Mouse (Mus musculus): ENCODE data around the gene Olfr56.

Olfr56 gene

DNA sequence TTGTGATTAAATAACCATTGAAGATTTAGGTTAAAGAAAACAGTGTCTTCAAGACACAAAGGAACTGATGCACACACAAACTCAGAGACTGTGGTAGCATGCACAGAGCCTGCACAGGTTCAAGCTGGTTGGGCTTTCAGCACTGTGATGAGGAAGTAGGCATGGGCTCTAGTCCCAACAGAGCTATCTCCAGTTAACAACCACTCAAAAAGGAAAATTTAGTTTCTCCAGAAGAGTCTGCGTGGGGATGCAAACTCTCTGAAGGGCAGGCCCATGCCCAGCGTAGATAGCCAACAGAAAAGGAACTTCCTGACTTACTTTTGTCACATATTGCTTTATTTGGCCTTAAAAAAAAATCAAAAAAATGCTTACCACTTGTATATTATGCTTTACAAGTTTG lies 114.1 kb downstream of the Olfr56 start:
- no peak for DNase-seq

DNA sequence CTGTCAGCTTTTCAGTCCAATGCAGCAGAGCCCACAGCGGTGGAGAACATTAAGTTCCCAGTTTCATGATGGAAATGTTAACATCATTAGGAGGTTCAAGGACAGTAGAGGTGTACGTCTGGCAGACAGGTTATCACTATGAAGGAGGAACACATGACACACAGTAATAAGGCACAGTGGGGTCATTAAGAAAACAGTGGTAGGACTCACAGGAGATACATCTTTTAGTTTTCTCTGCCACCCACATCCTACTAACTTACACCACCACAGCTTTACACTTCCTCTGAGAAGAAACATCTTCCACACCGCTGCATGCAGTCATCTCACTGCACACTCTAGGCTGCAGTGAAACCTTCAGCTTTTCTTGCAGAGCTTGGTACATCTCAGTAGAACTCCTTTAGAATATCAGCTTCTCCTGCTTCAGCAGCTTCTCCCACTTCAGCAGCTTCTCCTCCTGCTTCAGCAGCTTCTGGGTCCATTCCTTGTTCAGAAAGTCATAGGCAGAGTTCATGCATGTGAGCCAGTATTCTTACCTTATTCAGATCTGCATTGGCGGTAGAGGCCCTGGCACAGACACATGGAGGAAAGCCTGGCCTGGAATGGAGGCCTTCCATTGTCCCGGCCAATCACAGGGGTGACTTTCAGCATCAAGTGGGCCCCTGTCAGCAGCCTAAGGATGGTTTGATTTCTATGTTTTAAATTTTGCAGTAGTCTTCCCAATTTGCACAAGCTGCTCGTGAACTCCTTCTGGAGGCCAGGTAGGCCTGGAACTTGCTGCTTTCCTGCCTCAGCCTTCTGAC lies 115.4 kb downstream of the Olfr56 start:
- DNase-seq = no peak

DNA sequence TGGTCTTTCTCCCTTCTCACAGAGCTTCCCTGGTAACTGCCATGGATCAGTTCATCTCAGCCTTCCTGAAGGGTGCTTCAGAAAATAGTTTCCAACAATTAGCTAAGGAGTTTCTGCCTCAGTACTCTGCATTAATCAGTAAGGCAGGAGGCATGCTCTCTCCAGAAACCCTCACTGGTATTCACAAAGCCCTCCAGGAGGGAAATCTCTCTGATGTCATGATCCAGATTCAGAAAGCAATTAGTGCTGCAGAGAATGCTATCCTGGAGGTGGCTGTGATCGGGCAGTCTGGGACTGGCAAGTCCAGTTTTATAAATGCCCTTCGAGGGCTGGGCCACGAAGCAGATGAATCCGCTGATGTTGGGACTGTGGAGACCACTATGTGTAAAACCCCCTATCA lies 116.7 kb downstream of the Olfr56 start:
- DNase-seq = no peak

DNA sequence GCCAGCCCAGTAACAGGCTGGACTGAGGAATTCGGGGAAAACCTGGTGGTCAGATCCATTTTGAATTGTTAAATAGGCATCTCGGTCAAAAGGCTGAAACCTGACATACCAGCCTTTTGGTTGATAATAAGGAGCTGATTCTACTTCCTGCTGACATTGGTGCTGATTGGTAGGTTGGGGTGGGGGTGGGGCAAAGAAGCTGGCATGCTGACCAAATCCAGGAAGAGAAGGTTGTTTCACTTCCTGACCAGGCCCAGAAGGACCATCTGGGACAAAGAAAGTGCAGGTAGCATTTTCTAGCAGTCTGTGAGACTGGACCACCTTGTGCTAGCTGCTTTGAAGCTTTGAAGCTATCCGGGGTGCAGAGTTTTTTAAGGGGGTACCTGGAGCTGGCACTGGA lies 121.7 kb downstream of the Olfr56 start:
- no peak for DNase-seq

DNA sequence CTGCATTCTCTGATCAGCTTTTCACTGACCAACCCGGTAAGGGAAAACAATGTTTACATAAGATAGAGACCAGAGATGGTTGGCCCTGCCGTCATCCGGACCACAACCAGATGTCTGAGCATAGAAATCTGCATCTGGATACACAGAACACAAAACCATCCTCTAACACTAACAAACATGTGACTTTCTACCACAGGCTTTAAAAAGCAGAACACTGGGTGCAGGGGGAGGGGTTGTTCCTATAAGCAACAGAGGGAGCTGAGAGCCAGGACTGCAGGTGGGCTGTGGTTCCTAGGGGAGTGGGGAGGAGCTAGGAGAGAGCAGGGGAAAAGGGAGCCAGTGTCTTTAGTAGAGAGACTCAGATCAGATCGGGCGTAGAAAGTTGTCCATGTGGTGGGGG lies 122.8 kb downstream of the Olfr56 start:
- DNase-seq = no peak

DNA sequence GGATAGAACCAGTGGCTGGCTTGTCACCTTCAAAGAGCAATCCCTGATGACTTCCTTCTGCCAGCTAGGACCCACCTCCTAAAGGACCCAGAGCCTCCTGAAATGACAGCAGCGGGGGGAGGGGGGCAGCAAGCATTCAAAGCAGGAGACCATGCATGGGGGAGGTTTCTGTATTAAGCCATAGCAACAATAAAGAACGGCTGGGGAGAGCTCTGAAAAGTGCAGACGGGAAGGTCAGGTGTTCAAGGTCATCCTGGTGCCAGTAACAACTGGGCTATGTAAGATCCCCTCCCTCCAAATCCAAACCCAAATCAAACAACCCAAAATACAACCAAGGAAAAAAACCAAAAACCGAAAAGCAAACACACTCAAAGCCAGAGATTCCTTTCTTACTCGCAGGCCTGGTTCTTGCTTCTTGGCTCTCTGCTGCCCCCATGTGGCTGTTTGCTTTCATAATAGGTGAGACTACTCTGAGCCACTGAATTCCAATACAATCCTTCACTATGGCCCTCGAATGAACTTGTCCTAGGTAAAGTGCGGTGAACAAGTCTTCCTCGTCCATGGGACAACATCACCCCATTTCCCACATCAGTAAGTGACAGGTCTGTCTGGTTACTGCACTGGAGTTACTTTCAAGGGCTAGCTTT lies 124.5 kb downstream of the Olfr56 start:
- peak; percentile 91 for DNase-seq

DNA sequence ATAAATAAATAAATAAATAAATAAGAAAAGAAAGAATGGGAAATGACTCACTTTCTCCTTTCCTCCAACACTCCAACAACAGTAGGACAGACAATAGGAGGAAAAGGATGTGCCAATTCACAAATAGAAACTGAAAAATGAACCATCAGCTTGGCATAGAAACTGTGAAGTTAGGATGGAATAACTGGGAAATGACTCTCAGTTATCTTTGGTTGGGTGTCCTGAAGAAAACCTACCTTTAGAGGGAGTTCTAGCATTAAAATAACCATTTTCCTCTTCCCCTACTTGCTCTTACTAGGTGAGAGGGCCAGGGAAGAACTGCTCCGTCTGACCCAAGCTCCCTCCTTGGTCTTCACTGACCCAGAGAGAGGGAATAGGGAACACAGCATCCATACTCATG lies 127.1 kb downstream of the Olfr56 start:
- DNase-seq = no peak

DNA sequence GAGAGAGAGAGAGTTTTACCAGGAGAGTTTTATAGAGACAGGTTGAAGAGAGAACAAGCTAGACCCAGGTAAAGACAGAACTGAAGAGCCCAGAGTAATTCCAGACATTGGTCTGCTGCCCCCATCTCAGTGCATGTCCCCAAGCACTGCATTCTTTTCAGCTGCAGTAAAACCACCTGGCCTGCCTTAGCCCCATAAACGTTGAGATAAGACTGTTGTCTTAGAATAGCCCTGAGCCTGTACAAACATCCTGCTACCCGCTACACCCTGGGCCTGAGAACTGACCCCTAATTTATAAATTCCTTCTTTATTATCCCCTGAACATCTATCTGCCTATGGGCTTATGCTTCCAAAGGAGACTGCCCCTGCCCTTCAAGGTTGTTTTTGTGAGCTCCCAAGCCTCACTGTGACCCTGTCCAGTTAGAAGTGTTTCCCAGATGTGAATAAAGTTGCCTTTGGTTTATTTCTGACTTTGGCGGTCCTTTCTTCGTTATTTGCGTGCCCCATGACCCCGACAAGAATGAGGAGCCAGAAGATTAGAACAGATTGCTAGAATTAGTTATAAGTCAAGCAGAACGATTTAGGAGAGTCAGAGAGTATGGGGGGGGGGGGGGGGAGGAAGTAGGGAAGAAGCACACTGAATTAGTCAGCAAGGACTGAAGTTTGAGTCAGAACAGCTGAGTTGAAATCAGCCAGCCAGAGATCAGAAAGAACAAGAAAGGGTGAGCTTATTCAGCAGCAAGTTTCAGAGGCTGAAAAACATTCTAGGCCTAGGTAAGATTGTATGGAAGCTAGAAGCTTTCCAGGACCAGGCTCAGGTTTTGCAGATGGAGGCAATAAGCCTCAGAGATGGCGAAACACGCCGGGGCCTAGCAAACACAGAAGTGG lies 129.2 kb downstream of the Olfr56 start:
- no peak for DNase-seq

DNA sequence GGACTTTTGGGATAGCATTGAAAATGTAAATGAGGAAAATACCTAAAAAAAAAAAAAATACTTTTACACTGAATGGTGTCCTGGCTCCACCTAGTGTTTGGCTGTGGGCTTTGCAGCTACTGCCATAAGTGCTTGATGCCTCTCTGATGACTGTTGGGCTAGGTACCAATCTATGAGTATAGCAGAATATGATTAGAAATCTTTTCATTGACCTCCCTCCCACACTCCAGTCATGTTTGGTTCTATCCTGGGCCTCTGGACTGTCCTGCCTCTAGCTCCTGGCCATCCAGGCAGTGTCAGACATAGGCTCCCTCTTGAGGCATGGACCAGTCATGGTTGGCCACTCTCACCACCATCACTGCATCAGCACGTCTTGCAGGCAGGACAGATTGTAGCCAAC lies 130.1 kb downstream of the Olfr56 start:
- DNase-seq = peak; percentile 52

DNA sequence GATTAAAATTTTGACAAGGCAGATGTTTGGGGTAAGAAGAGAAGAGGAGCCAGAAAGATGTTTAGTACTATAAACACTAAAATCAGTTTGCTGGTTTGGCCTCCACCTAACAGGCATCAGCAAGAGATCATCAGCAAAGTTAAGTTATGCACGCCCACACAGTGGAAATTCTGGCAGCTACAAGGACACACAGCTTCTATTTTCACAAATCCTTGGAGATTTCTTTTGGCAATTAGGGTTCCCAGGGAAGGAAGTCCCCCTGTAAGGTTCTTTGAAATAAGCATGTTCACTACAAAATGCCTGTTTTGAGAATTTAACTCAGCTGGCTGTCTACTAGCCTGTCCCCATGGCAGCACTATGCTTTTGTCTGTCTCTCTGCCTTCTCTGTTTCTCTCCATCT lies 132.3 kb downstream of the Olfr56 start:
- DNase-seq = no peak

DNA sequence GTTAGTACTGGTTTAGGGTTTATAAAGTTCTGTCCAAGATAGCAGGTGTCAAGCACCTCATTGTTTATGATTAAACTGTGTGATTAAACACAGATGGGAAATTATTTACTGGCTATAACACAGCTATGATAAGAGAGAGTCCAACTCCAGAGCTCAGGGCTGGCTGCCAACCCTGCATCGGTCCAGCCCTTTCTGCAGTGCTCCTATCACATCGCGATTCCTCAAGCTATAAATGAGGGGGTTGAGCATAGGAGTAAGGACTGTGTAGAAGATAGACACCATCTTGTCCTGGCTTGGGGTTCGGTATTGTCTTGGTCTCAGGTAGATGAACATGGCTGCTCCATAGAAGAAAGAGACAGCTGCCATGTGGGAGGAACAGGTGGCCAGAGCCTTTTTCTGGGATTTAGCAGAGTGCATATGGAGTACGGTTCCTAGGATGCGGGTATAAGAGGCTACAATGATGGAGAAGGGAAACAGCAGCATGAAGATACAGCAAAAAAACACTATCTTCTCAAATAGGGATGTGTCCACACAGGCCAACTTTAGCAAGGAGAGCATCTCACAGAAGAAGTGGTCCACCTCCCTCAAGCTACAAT lies 134.0 kb downstream of the Olfr56 start:
- no peak for DNase-seq

DNA sequence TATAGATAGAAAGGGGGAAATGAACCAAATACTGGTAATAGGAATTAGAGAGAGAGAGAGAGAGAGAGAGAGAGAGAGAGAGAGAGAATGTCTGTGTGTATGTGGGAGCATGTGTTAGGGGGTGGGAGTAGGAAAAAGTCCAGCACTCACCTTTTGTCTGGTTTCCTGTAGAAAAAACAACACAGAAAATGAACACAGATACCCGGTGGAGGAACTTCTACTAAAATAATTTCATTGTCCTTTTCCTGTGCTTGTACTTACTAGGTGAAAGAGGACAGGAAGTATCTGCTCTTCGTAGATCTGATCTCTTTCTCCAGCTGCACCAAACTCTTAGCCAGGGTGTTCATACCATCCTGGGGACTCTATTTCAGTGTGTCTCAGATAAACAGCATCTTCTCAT lies 135.5 kb downstream of the Olfr56 start:
- DNase-seq = no peak

DNA sequence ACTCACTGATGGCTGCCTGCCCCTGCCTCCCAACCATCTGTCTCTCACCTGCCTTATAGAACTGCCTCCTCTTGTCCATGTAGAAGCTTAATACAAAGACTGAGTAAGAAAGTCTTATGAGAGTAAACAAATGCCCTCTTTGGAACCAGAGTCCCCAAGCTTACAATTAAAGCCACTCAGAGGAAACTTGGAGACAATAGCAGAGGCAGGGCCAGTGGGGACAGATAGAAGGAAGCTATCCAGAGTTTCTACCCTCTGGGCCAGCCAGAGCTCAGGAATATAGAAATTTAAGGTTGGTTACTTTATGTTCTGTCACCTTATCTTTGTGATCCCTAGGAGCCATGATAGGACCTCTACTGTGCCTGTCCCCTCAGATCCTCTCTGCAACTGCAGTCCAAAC lies 136.1 kb downstream of the Olfr56 start, which contains the start of gene Olfr1396:
Gene Olfr1396, minus strand, starts transcription at position 101 of the 400 bp plus-strand sequence.
- no peak for DNase-seq

DNA sequence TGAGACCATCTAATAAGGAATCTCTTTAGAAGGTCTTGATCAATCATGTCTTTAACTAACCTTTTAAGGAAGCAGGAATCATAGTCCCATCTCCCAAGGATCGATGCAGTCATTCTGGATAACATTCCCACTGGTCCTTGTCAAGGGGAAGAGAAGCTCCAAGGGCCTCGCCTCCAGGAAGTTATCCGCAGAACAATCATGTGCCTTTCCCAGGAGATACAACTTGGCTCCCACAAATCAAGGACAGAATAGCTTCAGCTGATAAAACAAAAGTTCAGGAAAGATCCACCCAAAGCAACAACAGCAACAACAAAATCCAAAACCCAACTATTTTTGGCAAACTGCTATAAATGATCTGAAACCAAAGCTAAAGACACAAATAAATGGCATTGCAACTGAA lies 140.9 kb downstream of the Olfr56 start:
- DNase-seq = no peak

DNA sequence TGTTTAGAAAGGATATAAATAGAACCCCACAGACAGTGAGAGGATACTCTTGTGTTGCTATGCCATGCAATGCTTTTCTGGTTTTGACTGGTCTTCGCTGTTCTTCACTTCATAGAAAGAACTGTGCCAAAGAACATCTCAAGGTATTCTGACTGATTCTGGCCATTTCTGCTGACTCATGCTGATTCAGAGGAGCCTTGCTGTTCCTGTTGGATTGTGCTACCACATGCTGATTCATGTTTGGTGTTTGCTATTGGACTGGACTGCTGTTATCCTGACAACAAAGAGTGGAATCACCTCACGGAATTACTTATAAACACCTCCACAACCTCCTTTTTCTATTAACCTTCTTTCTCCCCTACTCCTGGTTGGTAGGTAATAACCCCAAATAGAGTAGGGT lies 145.5 kb downstream of the Olfr56 start:
- DNase-seq = no peak

DNA sequence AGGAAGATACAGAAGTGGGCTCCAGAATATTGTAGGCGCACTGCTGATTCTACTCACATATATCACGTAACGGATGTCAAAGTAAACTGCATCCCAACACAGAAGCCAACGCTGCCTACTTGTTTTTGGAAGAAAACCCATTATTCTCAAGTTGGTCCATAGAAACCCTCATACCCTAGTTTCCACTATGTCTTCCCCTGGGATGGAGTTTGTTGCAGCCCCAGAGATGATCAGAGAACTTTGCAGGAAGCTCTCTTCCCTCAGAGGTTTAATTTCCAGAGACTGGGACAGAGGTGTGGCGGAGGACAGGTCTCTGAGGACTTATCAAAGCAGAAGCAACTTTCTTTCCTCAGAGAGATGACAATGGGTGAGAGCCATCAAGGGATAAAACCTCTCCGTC lies 163.3 kb downstream of the Olfr56 start, which contains the start of gene Olfr1395:
Gene Olfr1395, plus strand, starts transcription at position 301 of the 400 bp plus-strand sequence.
- DNase-seq = no peak

DNA sequence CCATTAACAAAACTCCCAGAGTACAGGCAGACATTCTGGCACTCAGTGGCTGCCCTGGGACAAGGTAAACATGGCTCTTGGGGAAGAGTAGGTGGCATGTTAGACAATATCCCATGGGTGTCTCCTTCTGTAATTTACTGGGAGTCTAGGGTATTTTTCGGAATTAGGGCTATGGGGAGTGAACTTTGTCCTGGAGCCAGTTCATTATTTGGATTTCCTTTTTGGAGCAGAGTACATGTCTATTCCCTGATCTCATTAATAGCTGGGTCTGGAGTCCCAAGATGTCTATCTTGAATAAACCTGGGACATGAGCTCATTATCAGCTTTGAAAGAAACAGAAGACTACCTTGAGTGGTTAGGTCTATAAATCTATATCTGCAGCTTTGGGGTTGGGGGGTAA lies 175.4 kb downstream of the Olfr56 start, which contains the start of gene Olfr1394:
Gene Olfr1394, plus strand, starts transcription at position 301 of the 400 bp plus-strand sequence.
- DNase-seq = peak; percentile 33

DNA sequence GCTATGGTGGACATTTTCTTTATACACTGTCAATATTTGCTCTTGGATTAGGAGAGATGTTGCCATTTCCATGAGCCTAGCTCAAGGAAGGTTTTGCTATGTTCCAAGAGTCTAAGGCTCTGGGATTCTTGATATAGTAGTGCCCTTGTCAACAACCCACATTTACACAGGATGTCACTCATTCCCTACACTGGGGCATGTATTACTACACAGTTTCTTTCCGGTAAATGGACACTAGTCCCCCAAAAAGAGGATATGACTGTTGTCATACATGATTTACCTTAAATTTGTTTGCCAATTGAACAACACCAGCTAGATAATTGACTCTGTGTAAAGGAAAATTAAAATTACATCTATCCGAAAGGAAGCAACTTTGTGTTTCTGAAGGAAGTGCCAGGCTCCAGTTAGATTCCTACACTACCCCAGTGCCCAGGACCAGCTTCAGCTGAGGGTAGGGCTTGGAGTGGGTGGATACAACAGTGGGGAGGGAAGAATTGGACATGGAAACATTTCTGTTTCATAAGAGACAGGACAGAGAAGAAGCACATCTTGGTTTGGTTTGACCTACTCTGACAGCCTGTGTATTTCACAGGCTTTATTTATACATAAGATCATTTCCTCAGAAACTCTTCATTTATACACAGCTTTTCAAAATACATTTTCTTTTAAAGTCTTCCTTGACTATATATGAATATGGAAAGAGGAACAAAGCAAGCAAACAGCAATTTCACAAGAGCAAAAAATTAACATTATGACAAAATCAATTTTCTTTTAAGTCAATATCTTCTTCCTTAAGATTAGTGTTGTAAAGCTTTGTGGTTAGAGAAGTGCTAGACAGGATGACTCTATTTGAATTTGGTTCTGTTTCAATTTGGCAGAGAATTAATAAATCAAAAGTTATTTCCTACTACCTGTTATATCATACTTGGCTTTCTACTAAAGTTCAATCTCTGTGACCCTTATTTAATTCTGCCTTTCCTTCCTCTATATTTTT lies 178.4 kb downstream of the Olfr56 start:
- no peak for DNase-seq

DNA sequence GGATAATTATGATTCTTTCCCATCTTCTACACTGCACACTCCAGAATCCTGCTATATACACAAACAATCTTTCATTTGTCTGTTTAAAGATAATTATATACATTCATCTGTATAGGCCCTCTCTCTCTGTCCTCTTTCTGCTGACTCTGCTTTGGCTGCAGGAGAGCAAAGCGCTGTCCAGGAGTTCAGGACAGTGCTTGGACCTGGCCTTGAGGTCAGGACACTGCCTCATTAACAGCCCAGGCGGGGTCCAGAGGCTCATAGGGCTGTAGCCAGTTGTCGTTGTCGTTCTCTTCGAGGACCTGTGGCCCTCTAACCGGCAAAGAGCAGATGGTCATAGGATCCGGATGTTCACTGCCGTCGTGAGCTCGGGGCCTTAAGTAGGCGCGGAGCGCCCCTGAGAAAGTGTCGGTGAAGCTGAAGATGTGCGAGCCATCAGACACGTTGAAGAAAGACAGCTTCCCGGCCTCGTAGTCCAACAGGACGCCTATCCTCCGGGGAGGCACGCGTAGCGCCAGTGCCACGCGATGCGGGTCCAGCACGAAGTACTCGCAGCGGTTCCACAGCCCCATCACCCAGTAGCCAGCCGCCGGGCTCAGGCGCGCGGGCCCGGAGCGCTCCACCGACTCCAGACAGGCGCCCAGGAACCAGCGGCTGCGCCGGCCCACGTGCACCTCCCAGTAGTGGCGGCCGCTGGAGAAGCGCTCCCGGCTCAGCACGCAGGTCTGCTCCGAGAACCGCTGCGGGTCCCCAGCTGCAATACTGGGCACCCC lies 190.3 kb downstream of the Olfr56 start:
- DNase-seq = no peak

DNA sequence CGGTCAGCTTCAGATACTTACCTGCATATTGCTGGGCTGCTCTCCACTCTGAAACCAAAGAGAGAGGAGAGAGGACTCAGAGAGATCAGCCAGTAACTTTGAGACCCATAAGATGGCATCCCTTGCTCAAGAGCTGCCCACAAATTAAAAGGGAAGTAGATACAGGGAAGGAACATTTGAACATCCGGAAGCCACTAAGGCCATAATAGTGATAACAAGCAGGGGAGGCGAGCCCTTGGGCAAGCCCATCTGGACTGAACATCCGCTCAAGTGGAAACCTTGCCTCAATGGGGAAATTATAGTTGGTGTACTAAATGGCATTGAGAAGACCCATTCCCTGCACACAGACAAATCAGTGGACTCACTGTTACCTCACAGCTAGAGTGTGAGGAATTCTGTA lies 191.9 kb downstream of the Olfr56 start:
- DNase-seq = no peak

DNA sequence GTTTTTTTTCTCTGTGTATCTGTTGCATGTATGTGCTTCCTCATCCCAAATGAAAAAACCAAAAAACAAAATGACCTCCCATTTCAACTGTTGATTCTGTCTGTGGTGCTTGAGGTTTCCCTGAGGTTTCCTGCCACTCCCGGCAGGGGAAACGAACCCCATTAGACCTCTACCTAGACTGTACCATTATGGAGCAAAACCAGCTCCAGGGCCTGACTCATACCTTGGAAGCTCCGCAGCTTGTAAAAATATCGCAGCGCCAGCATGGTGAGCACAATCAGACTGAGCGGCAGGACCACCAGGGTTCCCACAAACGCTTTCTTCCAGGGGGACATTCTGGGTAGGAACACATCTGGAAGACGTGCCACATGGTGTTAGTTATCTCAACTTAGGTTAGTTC lies 196.7 kb downstream of the Olfr56 start:
- DNase-seq = no peak

Measured in kidney, adult 9 months (tissue).